Mouse (Mus musculus): ENCODE results near the gene Agtpbp1.

Agtpbp1 gene

GRCm38 (mm10) chr13:59536631-59537030 is 48.4 kb downstream of the Agtpbp1 start:
- no peak for ATAC-seq (ENCODE audit: insufficient number of reproducible peaks, low FRiP score, low TSS enrichment)

- ATAC-seq (ENCODE audit: insufficient number of reproducible peaks, low FRiP score, low TSS enrichment), result peak; percentile 84
These were observed 49.3 kb downstream of the Agtpbp1 start for GRCm38 (mm10) chr13:59535746-59536145.

DNA sequence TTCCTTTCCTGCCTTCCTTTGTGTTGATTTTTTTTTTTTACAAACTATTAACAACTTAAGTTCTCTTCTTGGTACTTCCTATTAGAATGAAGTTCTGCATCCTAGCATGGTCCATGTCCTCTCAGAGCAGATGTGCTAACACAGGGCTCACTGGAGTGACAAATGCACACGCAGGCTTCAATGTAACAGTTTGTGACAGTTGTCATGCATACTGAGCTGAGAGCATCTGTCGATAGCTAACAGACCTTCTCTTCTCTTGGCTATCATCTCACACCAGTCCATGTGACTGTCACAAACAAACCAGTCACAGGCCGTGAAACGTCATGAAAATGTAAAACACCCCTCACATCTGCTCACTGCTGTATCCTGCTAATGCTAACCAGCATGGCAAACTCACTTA is 50.7 kb downstream of the Agtpbp1 start:
- ATAC-seq (ENCODE audit: insufficient number of reproducible peaks, low FRiP score, low TSS enrichment), result no peak

- no peak for ATAC-seq (ENCODE audit: insufficient number of reproducible peaks, low FRiP score, low TSS enrichment)
These were observed 51.7 kb downstream of the Agtpbp1 start for GRCm38 (mm10) chr13:59533331-59533730.

GRCm38 (mm10) chr13:59531203-59531602 is 53.8 kb downstream of the Agtpbp1 start:
- no peak for ATAC-seq (ENCODE audit: insufficient number of reproducible peaks, low FRiP score, low TSS enrichment)

DNA sequence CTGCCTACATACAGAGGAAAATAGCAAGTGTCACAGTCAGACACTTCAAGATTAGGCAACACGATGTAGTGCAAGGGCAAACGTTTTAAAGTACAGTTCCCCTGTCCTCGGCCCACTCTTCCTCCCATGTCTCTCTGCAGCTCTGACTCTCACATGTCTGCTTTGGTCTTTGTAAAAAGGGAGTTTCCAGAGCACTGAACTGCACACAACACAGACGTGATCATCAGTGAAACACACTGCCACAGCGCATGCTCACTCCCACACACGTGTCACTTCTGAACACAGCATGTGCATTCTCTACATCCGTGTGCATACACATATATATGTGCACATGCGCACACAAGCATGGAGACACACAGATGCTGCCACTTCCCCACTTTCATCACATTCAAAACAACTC is 54.5 kb downstream of the Agtpbp1 start:
- ATAC-seq (ENCODE audit: insufficient number of reproducible peaks, low FRiP score, low TSS enrichment), result no peak

DNA sequence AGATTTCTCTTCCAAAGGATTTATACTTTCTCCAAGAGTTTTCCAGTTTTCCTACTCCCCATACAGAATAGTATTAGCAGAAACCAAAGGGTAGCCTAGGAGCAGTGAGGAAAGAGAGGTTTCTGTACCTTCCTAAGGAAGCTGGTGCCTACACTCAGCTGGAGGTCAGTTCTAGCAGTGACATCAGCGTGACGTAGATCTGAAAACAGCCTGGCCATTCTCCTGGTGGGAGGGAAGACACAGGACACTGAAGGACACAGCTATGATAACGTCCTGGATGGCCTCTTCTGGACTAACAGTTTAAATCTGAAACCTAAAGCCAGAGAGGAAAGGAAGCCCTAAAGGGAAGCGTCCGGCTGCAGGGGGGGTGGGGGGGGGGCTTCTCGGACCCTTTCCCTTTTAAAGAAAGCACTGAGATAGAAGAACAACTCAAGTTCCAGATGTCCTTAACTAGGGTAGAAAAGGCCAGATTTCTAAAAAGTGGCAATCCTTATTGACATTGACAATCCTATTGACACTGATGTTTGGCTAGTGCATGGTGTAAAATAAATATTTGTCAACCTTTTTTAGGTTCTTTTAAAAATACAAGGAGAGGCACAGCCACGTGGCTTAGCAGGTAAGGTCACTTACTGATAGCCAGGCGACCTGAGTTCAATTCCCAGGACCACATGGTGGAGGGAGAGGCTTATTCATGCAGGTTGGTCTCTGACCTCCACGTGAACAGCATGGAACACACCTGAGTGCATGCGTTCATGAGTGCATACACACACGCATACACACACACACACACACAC is 63.6 kb downstream of the Agtpbp1 start:
- ATAC-seq (ENCODE audit: insufficient number of reproducible peaks, low FRiP score, low TSS enrichment), result no peak

- ATAC-seq (ENCODE audit: insufficient number of reproducible peaks, low FRiP score, low TSS enrichment), result no peak
These were observed 64.2 kb downstream of the Agtpbp1 start for GRCm38 (mm10) chr13:59520834-59521233.

DNA sequence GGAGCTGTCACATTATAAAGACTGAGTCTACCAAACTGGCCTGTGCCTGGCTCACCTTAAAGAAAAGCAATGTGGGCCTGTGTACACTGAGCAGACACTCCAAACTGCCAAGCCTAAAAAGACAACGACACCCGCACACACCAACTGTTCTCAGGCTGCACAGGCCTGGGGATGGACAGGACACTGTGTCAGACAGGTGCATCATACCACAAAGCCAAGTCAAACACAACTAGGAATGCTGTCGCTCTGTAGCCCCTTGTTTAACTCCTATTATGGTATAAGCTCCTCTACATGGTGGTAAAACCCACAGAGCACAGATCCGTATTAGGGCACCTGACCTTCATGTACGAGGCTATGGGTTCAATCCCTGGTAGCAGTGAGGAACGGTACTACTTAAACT is 65.5 kb downstream of the Agtpbp1 start:
- no peak for ATAC-seq (ENCODE audit: insufficient number of reproducible peaks, low FRiP score, low TSS enrichment)

- ATAC-seq (ENCODE audit: insufficient number of reproducible peaks, low FRiP score, low TSS enrichment), result no peak
These were observed 67.0 kb downstream of the Agtpbp1 start for GRCm38 (mm10) chr13:59518016-59518415.

GRCm38 (mm10) chr13:59515074-59515473 is 70.0 kb downstream of the Agtpbp1 start:
- ATAC-seq (ENCODE audit: insufficient number of reproducible peaks, low FRiP score, low TSS enrichment), result no peak

DNA sequence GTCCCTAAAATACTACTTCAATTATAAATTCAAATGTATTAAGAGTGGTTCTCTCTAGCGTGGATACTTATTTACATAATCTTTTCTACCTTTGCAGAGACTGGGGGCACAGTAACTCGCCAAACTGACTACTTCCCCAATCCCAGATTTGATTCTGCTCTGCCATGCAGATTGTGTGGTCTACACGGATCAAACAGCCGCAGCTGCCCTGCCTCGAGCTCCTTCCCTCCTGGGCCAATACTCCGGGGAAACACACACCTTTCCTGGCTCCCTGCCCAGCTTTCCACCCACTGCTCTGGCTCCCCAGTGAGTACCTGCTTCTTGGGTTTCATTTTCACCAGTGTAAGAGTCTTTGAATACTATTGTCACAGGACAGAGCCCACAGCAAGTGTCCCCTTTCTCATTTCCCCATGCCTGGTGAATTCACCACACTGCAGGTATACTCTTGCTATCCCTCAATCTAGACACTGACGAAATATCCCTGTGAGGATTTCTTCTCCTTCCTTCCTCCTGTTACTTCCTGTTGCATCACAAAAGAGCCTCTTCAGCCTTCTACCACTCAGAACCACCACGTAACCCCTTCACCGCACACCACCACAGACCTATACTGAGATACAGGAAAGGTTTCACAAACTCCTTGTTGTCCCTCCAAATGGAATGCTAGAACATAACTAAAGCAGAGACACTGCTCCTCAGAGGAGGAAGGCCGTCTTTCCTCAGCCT is 75.2 kb downstream of the Agtpbp1 start:
- ATAC-seq (ENCODE audit: insufficient number of reproducible peaks, low FRiP score, low TSS enrichment), result no peak

DNA sequence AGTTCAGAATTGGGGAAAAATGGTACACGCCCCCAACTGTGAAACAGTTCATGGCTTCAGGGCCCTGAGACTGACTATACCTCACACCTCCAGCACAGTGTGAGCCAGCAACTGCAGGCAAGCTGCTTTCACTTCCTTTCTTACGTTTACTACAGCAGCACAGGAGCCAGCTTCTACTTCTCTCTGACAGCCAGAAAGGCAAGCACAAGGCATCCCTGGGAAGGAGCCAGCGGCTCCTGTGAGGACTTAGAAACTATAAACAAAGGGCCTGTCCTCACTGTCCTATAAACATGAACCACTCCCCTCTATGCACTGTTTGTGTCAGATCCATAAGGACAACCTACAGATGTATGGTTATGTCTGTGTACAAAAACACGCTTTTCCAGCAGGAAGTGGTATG is 76.4 kb downstream of the Agtpbp1 start:
- no peak for ATAC-seq (ENCODE audit: insufficient number of reproducible peaks, low FRiP score, low TSS enrichment)

GRCm38 (mm10) chr13:59506450-59506849 is 78.6 kb downstream of the Agtpbp1 start:
- no peak for ATAC-seq (ENCODE audit: insufficient number of reproducible peaks, low FRiP score, low TSS enrichment)

- peak; percentile 91 for ATAC-seq (ENCODE audit: insufficient number of reproducible peaks, low FRiP score, low TSS enrichment)
These were observed 79.2 kb downstream of the Agtpbp1 start for GRCm38 (mm10) chr13:59505867-59506266.

- ATAC-seq (ENCODE audit: insufficient number of reproducible peaks, low FRiP score, low TSS enrichment), result no peak
These were observed 81.4 kb downstream of the Agtpbp1 start for GRCm38 (mm10) chr13:59503581-59503980.

DNA sequence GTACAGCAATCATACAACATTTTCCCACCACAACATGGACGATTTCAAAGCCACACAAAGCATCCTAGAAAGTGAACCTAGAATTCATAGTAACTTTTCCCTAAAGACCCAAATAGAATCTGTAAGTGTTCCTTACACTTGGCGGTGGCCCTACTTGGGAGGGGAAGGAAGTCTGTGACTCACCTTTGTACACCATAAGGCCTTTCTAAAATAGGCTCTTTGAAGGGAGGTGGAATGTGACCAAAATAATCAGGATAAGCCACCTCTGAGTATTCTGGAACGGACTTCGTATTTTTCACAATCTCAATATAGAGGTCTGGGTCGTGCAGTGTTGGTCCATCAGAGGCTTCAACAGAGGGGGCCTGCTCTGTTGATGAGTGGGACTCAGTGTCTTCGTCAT is 85.2 kb downstream of the Agtpbp1 start:
- no peak for ATAC-seq (ENCODE audit: insufficient number of reproducible peaks, low FRiP score, low TSS enrichment)

DNA sequence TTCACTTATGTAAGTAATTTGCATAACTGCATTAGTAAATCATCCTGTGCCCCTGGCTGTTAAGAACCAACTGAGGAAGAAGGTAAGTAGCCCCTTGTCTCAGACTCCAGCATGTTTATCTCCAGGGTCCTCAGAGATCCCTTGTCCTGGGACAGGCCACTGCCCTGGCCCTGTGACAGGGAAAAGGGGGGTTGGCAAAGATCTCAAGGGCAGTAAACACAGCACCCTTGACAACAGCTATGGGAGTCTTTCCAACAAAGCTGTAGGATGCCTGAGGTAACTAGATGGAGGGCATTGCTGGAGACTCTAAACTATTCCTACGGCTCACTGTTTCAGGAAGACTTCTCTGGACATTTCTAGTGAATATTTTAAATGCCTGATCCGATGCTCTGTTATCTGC is 85.7 kb downstream of the Agtpbp1 start:
- ATAC-seq (ENCODE audit: insufficient number of reproducible peaks, low FRiP score, low TSS enrichment), result no peak

GRCm38 (mm10) chr13:59498191-59498590 is 86.8 kb downstream of the Agtpbp1 start:
- ATAC-seq (ENCODE audit: insufficient number of reproducible peaks, low FRiP score, low TSS enrichment), result no peak

DNA sequence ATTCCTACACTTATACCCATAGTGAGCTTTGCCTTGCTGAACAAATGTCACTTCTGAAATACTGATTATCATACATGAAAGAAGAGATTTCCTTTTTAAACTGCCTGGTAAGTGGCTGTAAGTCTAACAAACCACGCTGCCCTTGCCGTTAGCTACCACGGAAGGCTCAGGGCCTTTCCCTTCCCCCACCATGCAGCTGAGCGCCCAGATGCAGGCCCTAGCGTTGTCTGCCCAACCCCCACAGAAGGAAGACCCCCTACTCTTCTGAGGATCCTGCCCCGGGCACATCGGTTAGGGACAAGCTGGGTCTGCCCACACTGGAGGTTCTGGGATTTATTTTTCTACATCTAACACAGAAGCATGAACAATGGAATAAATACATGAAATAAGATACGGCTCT is 89.2 kb downstream of the Agtpbp1 start:
- ATAC-seq (ENCODE audit: insufficient number of reproducible peaks, low FRiP score, low TSS enrichment), result no peak

GRCm38 (mm10) chr13:59494619-59495262 is 90.3 kb downstream of the Agtpbp1 start:
- ATAC-seq (ENCODE audit: insufficient number of reproducible peaks, low FRiP score, low TSS enrichment), result no peak

Data from cerebellum, adult (tissue).